Mouse (Mus musculus): Measurements from ENCODE around the gene Zdhhc24. TPM values are rescaled to one million over a fixed set of nuclear protein-coding genes. Genes with fewer than 3 reads are reported as not detected.

Gene Zdhhc24
- polyA plus RNA-seq, 1 experiment, result 9.3 TPM

GRCm38 (mm10) chr19:4909376-4909775 is 30.9 kb downstream of the Zdhhc24 start:
- peaks cover 5% of the 10 kb centered on the region for H3K36me3 ChIP-seq (ENCODE audit: control insufficient read depth, insufficient read depth)
- no peak overlapping the region for H3ac ChIP-seq (ENCODE audit: control insufficient read depth, insufficient read length)
- no peak overlapping the region for H3K4me2 ChIP-seq (ENCODE audit: low read depth)
- H3K27me3 ChIP-seq (ENCODE audit: control insufficient read depth, insufficient read depth, insufficient read length), result no peaks in the 10 kb centered on the region
- no peak overlapping the region for H3K4me3 ChIP-seq
- no peak for TF ChIP-seq MAX (IDR thresholded peaks at IDR 0.05; ENCODE audit: low read depth)
- TF ChIP-seq E2F4 (IDR thresholded peaks at IDR 0.05; ENCODE audit: insufficient read depth), result no peak
- TF ChIP-seq TCF12 (IDR thresholded peaks at IDR 0.05; ENCODE audit: insufficient read depth, poor library complexity, severe bottlenecking), result no peak
- TF ChIP-seq POLR2A (IDR thresholded peaks at IDR 0.05; ENCODE audit: insufficient read length, low read depth), result no peak
- TF ChIP-seq MYOG (IDR thresholded peaks at IDR 0.05; ENCODE audit: control insufficient read depth in 1 of 3, insufficient read depth in 1 of 3, insufficient read length in 2 of 3, low read depth in 2 of 3), result no peak
- no peak for TF ChIP-seq REST (IDR thresholded peaks at IDR 0.05; ENCODE audit: insufficient read depth, insufficient read length)
- H3K79me2 ChIP-seq (ENCODE audit: control insufficient read depth, insufficient read depth), result no peaks in the 10 kb centered on the region

GRCm38 (mm10) chr19:4915924-4916603 is 37.6 kb downstream of the Zdhhc24 start:
- Histone ChIP-seq H3K4me3 (no peak overlapping the region), H3K4me2 (ENCODE audit: low read depth) (no peak overlapping the region), H3ac (ENCODE audit: control insufficient read depth, insufficient read length) (no peak overlapping the region), H3K27me3 (ENCODE audit: control insufficient read depth, insufficient read depth, insufficient read length) (no peaks in the 10 kb centered on the region), H3K79me2 (ENCODE audit: control insufficient read depth, insufficient read depth) (no peaks in the 10 kb centered on the region), H3K36me3 (ENCODE audit: control insufficient read depth, insufficient read depth) (peaks cover 11% of the 10 kb centered on the region)
- TF ChIP-seq MAX (IDR thresholded peaks at IDR 0.05; ENCODE audit: low read depth) (no peak), MYOD1 (IDR thresholded peaks at IDR 0.05; ENCODE audit: control insufficient read depth in 1 of 3, insufficient read length in 2 of 3, low read depth in 2 of 3) (no peak), MYOG (IDR thresholded peaks at IDR 0.05; ENCODE audit: control insufficient read depth in 1 of 3, insufficient read depth in 1 of 3, insufficient read length in 2 of 3, low read depth in 2 of 3) (no peak), REST (IDR thresholded peaks at IDR 0.05; ENCODE audit: insufficient read depth, insufficient read length) (no peak), USF1 (IDR thresholded peaks at IDR 0.05; ENCODE audit: low read depth) (no peak), E2F4 (IDR thresholded peaks at IDR 0.05; ENCODE audit: insufficient read depth) (no peak), TCF12 (IDR thresholded peaks at IDR 0.05; ENCODE audit: insufficient read depth, poor library complexity, severe bottlenecking) (no peak), POLR2AphosphoS2 (IDR thresholded peaks at IDR 0.05; ENCODE audit: insufficient read length, low read depth) (no peak), SRF (IDR thresholded peaks at IDR 0.05; ENCODE audit: control insufficient read depth, insufficient read length, low read depth) (no peak), TCF3 (IDR thresholded peaks at IDR 0.05; ENCODE audit: insufficient read length, low read depth) (no peak), POLR2A (IDR thresholded peaks at IDR 0.05; ENCODE audit: insufficient read length, low read depth) (no peak)

DNA sequence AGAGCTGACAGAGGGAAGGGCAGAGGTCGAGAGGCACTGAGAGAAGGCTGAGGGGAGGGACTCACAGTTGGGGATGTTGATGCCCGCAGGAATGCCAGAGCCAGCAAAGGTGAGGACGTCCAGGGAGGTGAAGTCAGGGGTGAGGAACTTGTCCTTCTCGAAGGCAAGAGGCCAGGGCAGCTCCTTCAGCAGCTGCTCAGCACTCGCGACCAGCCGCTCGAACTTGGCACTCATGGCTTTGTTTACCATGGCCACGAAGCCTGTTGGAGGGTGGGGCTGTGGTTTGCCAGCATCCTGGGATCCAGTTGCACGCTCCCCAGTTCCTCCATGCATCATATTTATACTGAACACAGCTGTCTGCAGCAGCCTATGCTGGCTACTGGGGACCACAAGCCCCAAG is 38.4 kb downstream of the Zdhhc24 start:
- H3K79me2 ChIP-seq (ENCODE audit: control insufficient read depth, insufficient read depth), result no peaks in the 10 kb centered on the region
- no peak overlapping the region for H3K4me3 ChIP-seq
- no peak overlapping the region for H3K4me2 ChIP-seq (ENCODE audit: low read depth)
- no peak overlapping the region for H3ac ChIP-seq (ENCODE audit: control insufficient read depth, insufficient read length)
- TF ChIP-seq MAX (IDR thresholded peaks at IDR 0.05; ENCODE audit: low read depth) (no peak), TCF12 (IDR thresholded peaks at IDR 0.05; ENCODE audit: insufficient read depth, poor library complexity, severe bottlenecking) (no peak), MYOD1 (IDR thresholded peaks at IDR 0.05; ENCODE audit: control insufficient read depth in 1 of 3, insufficient read length in 2 of 3, low read depth in 2 of 3) (peak in 2 of 3 experiments; percentile 35 to 54), MYOG (IDR thresholded peaks at IDR 0.05; ENCODE audit: control insufficient read depth in 1 of 3, insufficient read depth in 1 of 3, insufficient read length in 2 of 3, low read depth in 2 of 3) (peak in 1 of 3 experiments; percentile 74), POLR2AphosphoS2 (IDR thresholded peaks at IDR 0.05; ENCODE audit: insufficient read length, low read depth) (no peak)
- H3K27me3 ChIP-seq (ENCODE audit: control insufficient read depth, insufficient read depth, insufficient read length), result no peaks in the 10 kb centered on the region
- H3K36me3 ChIP-seq (ENCODE audit: control insufficient read depth, insufficient read depth), result peaks cover 15% of the 10 kb centered on the region

- H3K4me3 ChIP-seq, result no peak overlapping the region
- no peak for TF ChIP-seq POLR2A (IDR thresholded peaks at IDR 0.05; ENCODE audit: insufficient read length, low read depth)
- TF ChIP-seq POLR2AphosphoS2 (IDR thresholded peaks at IDR 0.05; ENCODE audit: insufficient read length, low read depth), result no peak
- TF ChIP-seq E2F4 (IDR thresholded peaks at IDR 0.05; ENCODE audit: insufficient read depth), result no peak
- TF ChIP-seq CEBPB (IDR thresholded peaks at IDR 0.05; ENCODE audit: insufficient read depth, poor library complexity, severe bottlenecking), result no peak
- no peak for TF ChIP-seq SRF (IDR thresholded peaks at IDR 0.05; ENCODE audit: control insufficient read depth, insufficient read length, low read depth)
- TF ChIP-seq MAX (IDR thresholded peaks at IDR 0.05; ENCODE audit: low read depth), result no peak
- no peak overlapping the region for H3K4me2 ChIP-seq (ENCODE audit: low read depth)
- H3K36me3 ChIP-seq (ENCODE audit: control insufficient read depth, insufficient read depth), result peaks cover 25% of the 10 kb centered on the region
- H3K27me3 ChIP-seq (ENCODE audit: control insufficient read depth, insufficient read depth, insufficient read length), result no peaks in the 10 kb centered on the region
- H3K79me2 ChIP-seq (ENCODE audit: control insufficient read depth, insufficient read depth), result peaks cover 2% of the 10 kb centered on the region
- no peak overlapping the region for H3ac ChIP-seq (ENCODE audit: control insufficient read depth, insufficient read length)
Measured at GRCm38 (mm10) chr19:4919652-4920051, 41.2 kb downstream of the Zdhhc24 start.

DNA sequence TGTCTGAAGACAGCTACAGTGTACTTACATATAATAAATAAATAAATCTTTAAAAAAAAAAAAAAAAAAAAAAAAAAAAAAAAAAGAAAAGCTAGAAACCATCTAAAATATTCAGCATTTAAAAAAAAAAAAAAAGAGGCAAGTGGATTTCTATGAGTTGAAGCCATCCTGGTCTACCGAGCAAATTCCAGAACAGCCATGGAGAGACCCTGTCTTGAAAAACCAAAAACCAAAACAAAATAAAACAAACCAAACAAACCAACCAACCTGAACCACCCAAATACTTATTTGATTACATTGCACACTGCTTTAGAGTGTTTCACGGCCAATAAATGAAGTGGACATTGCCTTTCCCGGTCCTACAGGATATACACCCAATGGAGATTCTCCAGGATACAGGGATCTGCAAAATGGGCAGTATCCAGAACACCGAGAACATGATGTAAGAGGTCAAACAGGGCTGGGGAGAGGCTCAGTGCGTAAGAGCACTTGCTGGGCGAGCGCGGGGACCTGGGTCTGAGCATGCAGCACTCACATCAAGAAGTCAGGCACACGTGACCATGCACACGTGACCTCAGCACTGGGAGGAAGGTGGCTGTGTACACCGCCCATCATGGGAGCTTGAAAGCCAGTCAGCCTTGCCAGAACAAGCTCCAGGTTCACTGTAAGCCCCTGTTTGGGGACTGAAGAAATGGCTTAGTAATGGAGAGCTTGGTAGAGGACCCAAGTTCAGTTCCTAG is 46.8 kb downstream of the Zdhhc24 start:
- Histone ChIP-seq H3K79me2 (ENCODE audit: control insufficient read depth, insufficient read depth) (peaks cover 19% of the 10 kb centered on the region), H3K27me3 (ENCODE audit: control insufficient read depth, insufficient read depth, insufficient read length) (no peaks in the 10 kb centered on the region)
- TF ChIP-seq USF1 (IDR thresholded peaks at IDR 0.05; ENCODE audit: low read depth) (no peak), MAX (IDR thresholded peaks at IDR 0.05; ENCODE audit: low read depth) (no peak), MYOD1 (IDR thresholded peaks at IDR 0.05; ENCODE audit: control insufficient read depth in 1 of 3, insufficient read length in 2 of 3, low read depth in 2 of 3) (no peak), SRF (IDR thresholded peaks at IDR 0.05; ENCODE audit: control insufficient read depth, insufficient read length, low read depth) (no peak), TCF3 (IDR thresholded peaks at IDR 0.05; ENCODE audit: insufficient read length, low read depth) (no peak), POLR2AphosphoS2 (IDR thresholded peaks at IDR 0.05; ENCODE audit: insufficient read length, low read depth) (no peak), POLR2A (IDR thresholded peaks at IDR 0.05; ENCODE audit: insufficient read length, low read depth) (no peak), REST (IDR thresholded peaks at IDR 0.05; ENCODE audit: insufficient read depth, insufficient read length) (no peak), MYOG (IDR thresholded peaks at IDR 0.05; ENCODE audit: control insufficient read depth in 1 of 3, insufficient read depth in 1 of 3, insufficient read length in 2 of 3, low read depth in 2 of 3) (no peak), E2F4 (IDR thresholded peaks at IDR 0.05; ENCODE audit: insufficient read depth) (no peak)

More for the DNA sequence above, 46.8 kb downstream of the Zdhhc24 start:
- Histone ChIP-seq H3K4me3 (no peak overlapping the region), H3K4me2 (ENCODE audit: low read depth) (no peak overlapping the region), H3K36me3 (ENCODE audit: control insufficient read depth, insufficient read depth) (peaks cover 20% of the 10 kb centered on the region), H3ac (ENCODE audit: control insufficient read depth, insufficient read length) (no peak overlapping the region)
